Mouse (Mus musculus) heart, embryonic 11.5 days (tissue): ENCODE data around the gene Etl4. TPM values are rescaled to one million over a fixed set of nuclear protein-coding genes. Genes with fewer than 3 reads are reported as not detected.

Experiments
- ATAC-seq: fragments of 200-750 bp; cut with Nextera tagmentation; replicated peaks from 2 replicates; pipeline ENCODE4 v1.8.0; 2017; ENCODE audit warnings: moderate library complexity; ENCODE audit not compliant: insufficient number of reproducible peaks, low FRiP score, low TSS enrichment
- H3K27ac ChIP-seq: fragments of 300-500 bp; sonication (generic); 2 replicates; pipeline ENCODE4 v1.5.1; 2014; ENCODE audit warnings: mild to moderate bottlenecking, low read depth, low read length
- H3K27me3 ChIP-seq: fragments of 300-500 bp; sonication (generic); 2 replicates; pipeline ENCODE4 v1.6.1; 2014; ENCODE audit warnings: mild to moderate bottlenecking, low read length, mixed read lengths; ENCODE audit not compliant: control insufficient read depth, insufficient read depth
- H3K36me3 ChIP-seq: fragments of 300-500 bp; sonication (generic); 2 replicates; pipeline ENCODE4 v1.6.1; 2014; ENCODE audit warnings: mild to moderate bottlenecking, low read length, moderate library complexity, mixed read lengths; ENCODE audit not compliant: control insufficient read depth, insufficient read depth
- H3K4me1 ChIP-seq: fragments of 300-500 bp; sonication (generic); 2 replicates; pipeline ENCODE4 v1.6.1; 2014; ENCODE audit warnings: low read length; ENCODE audit not compliant: control insufficient read depth, insufficient read depth
- H3K4me2 ChIP-seq: fragments of 300-500 bp; sonication (generic); 2 replicates; pipeline ENCODE4 v1.6.1; 2014; ENCODE audit warnings: mild to moderate bottlenecking, moderate library complexity
- H3K4me3 ChIP-seq: fragments of 300-500 bp; sonication (generic); 2 replicates; pipeline ENCODE4 v1.5.1; 2014; ENCODE audit warnings: low read depth, low read length
- H3K9ac ChIP-seq: fragments of 300-500 bp; sonication (generic); 2 replicates; pipeline ENCODE4 v1.6.1; 2014; ENCODE audit warnings: mild to moderate bottlenecking, low read depth, low read length, moderate library complexity
- H3K9me3 ChIP-seq: fragments of 300-500 bp; sonication (generic); replicated peaks from 2 replicates; pipeline ENCODE4 v1.6.1; 2016; ENCODE audit warnings: low read length; ENCODE audit not compliant: control insufficient read depth
- WGBS: fragments of 180-500 bp; shearing (Covaris S2); extraction: QIAGEN DNeasy Blood & Tissue Kit; methylation state at CpG from one replicate; pipeline ENCODE4 v1.1.7; 2014; ENCODE audit not compliant: insufficient replicate concordance; 5-methylcytosine and 5-hydroxymethylcytosine counted together
- polyA plus RNA-seq: library from polyadenylated mRNA; unstranded; fragments of >200 nt; fragmentation: Nextera tagmentation; extraction: Ambion mirVana; gene quantifications from 2 replicates; pipeline ENCODE4 v1.2.1, GENCODE M21; 2014

Gene Etl4
- polyA plus RNA-seq, 1 experiment from 2014 or later, result 12.4 TPM

GRCm38 (mm10) chr2:20759045-20759662 lies 849.6 kb downstream of the Etl4 start:
- Histone ChIP-seq H3K9me3 (no peaks in the 10 kb centered on the region), H3K27ac (no peak overlapping the region), H3K4me3 (no peak overlapping the region), H3K4me1 (peaks cover 3% of the 10 kb centered on the region; the same call in 1 of the 2 replicates), H3K27me3 (no peaks in the 10 kb centered on the region), H3K4me2 (no peak overlapping the region), H3K9ac (no peak overlapping the region), H3K36me3 (no peaks in the 10 kb centered on the region)
- WGBS, result 75% methylated on average over 7 of the region's 7 CpGs
- no peak for ATAC-seq

GRCm38 (mm10) chr2:20761320-20761719 lies 851.7 kb downstream of the Etl4 start:
- Histone ChIP-seq H3K27ac (no peak overlapping the region), H3K4me1 (peaks cover 3% of the 10 kb centered on the region; the same call in 1 of the 2 replicates), H3K9ac (no peak overlapping the region), H3K36me3 (no peaks in the 10 kb centered on the region), H3K27me3 (no peaks in the 10 kb centered on the region), H3K9me3 (no peaks in the 10 kb centered on the region), H3K4me3 (no peak overlapping the region), H3K4me2 (no peak overlapping the region)
- ATAC-seq, result no peak
- WGBS, result 78% methylated on average over 5 of the region's 5 CpGs

GRCm38 (mm10) chr2:20761751-20762150 lies 852.2 kb downstream of the Etl4 start:
- WGBS, result 88% methylated on average over 3 of the region's 3 CpGs
- ATAC-seq, result no peak
- H3K9me3 ChIP-seq, result no peaks in the 10 kb centered on the region

DNA sequence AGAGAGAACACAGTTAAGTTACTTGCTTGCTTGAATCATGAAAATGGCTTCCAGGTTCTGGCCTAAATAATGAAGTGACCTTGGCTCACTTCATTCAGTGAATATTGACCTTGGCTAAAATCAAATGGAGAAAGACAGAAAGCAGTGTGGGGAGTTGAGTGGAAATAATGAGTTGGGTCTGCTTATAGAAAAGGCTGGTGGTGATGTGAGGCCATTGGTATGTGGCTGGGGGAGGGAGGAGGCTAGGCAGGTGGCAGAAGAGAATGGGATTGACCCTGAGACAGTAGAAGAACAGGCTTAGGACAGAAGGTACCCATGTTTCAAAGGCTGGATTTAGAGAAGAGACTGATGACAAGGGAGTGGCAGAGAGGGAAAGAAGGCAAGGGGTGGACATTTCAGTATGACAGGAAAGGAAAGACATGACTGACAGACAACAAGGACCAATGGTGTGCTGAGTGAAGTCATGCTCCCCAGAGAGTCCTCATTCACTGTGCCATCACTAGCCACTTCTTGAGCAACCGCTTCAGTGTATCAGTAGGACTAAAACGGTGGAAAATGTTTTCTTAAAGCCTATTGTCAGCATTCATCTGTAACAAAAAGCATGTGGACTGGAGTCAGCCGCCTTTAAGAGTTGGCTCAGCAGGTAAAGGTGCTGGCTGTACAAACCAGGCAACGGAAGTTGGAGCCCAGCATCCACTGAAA lies 854.1 kb downstream of the Etl4 start:
- Histone ChIP-seq H3K9ac (no peak overlapping the region), H3K27ac (no peak overlapping the region)
- WGBS, result 59% methylated on average over 4 of the region's 4 CpGs

More at GRCm38 (mm10) chr2:20761751-20762150, 852.2 kb downstream of the Etl4 start:
- Histone ChIP-seq H3K9ac (no peak overlapping the region), H3K27me3 (no peaks in the 10 kb centered on the region), H3K4me2 (no peak overlapping the region), H3K4me3 (no peak overlapping the region), H3K36me3 (no peaks in the 10 kb centered on the region), H3K4me1 (peaks cover 3% of the 10 kb centered on the region; the same call in 1 of the 2 replicates), H3K27ac (no peak overlapping the region)

DNA sequence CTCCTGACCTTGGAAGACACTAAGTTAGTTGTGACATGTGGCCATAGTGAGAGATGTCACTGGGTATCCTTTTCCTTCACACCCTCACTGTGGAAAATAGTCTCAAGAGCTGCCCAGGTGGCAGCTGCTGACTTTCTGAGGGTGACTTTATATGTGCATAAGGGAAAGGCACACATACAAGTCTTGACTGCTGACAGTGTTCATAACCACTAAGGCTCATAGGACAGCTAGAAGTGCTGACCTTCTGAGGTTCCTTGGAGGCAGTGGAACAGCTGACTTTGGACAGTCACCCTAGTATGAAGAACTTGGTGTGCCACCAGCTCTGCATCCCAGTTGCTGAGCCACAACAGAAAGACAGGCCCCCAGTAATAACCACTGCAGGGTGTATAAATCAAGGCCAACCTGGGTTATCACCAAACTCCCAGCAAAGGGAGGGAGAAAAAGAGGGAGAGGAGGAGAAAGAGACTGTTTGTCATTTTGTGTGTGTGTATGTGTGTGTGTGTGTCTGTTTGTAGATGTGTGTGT lies 855.0 kb downstream of the Etl4 start:
- no peak overlapping the region for H3K4me2 ChIP-seq
- no peak overlapping the region for H3K9ac ChIP-seq
- no peaks in the 10 kb centered on the region for H3K9me3 ChIP-seq
- no peak for ATAC-seq
- H3K4me3 ChIP-seq, result no peak overlapping the region
- H3K27ac ChIP-seq, result no peak overlapping the region
- H3K27me3 ChIP-seq, result no peaks in the 10 kb centered on the region
- no peaks in the 10 kb centered on the region for H3K36me3 ChIP-seq
- peaks cover 3% of the 10 kb centered on the region; the same call in 1 of the 2 replicates for H3K4me1 ChIP-seq

More for the DNA sequence above, 854.1 kb downstream of the Etl4 start:
- H3K4me3 ChIP-seq, result no peak overlapping the region
- no peaks in the 10 kb centered on the region for H3K9me3 ChIP-seq
- no peak for ATAC-seq
- no peaks in the 10 kb centered on the region for H3K36me3 ChIP-seq
- peaks cover 3% of the 10 kb centered on the region; the same call in 1 of the 2 replicates for H3K4me1 ChIP-seq
- H3K27me3 ChIP-seq, result no peaks in the 10 kb centered on the region
- H3K4me2 ChIP-seq, result no peak overlapping the region

- WGBS, result 70% methylated on average over 5 of the region's 5 CpGs
- H3K27ac ChIP-seq, result no peak overlapping the region
- no peaks in the 10 kb centered on the region for H3K9me3 ChIP-seq
- H3K9ac ChIP-seq, result no peak overlapping the region
- no peaks in the 10 kb centered on the region for H3K36me3 ChIP-seq
- H3K4me1 ChIP-seq, result no peaks in the 10 kb centered on the region
- no peak overlapping the region for H3K4me2 ChIP-seq
- H3K27me3 ChIP-seq, result no peaks in the 10 kb centered on the region
- H3K4me3 ChIP-seq, result no peak overlapping the region
- ATAC-seq, result no peak
Measured at GRCm38 (mm10) chr2:20768681-20769080, 859.1 kb downstream of the Etl4 start.

DNA sequence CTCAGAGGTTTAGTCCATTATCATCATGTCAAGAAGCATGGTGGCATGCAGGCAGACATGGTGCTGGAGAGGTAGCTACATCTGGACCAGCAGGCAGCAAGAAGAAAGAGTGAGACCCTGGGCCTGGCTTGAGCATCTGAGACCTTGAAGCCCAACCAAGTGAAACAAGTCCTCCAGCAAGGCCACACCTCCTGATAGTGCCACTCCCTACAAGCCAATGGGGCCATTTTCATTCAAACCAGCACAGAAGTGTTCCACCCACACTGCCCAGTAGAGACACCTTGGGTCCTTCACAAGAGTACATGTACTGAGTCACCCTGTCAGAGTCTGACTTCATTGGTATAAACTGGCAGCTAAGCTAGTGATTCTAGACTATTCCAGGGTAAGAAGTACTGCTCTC lies 860.6 kb downstream of the Etl4 start:
- Histone ChIP-seq H3K27me3 (no peaks in the 10 kb centered on the region), H3K27ac (no peak overlapping the region), H3K4me3 (no peak overlapping the region), H3K4me2 (no peak overlapping the region), H3K9ac (no peak overlapping the region), H3K36me3 (no peaks in the 10 kb centered on the region), H3K9me3 (no peaks in the 10 kb centered on the region), H3K4me1 (no peaks in the 10 kb centered on the region)
- no peak for ATAC-seq

- Histone ChIP-seq H3K27me3 (no peaks in the 10 kb centered on the region), H3K9ac (no peak overlapping the region), H3K9me3 (no peaks in the 10 kb centered on the region), H3K4me1 (no peaks in the 10 kb centered on the region), H3K4me2 (no peak overlapping the region), H3K4me3 (no peak overlapping the region), H3K36me3 (no peaks in the 10 kb centered on the region), H3K27ac (no peak overlapping the region)
- no peak for ATAC-seq
- 68% methylated on average over 2 of the region's 2 CpGs for WGBS
Measured at GRCm38 (mm10) chr2:20774462-20774861, 864.9 kb downstream of the Etl4 start.
